Mouse (Mus musculus): ENCODE data around the gene Nacc2.

Gene Nacc2

DNA sequence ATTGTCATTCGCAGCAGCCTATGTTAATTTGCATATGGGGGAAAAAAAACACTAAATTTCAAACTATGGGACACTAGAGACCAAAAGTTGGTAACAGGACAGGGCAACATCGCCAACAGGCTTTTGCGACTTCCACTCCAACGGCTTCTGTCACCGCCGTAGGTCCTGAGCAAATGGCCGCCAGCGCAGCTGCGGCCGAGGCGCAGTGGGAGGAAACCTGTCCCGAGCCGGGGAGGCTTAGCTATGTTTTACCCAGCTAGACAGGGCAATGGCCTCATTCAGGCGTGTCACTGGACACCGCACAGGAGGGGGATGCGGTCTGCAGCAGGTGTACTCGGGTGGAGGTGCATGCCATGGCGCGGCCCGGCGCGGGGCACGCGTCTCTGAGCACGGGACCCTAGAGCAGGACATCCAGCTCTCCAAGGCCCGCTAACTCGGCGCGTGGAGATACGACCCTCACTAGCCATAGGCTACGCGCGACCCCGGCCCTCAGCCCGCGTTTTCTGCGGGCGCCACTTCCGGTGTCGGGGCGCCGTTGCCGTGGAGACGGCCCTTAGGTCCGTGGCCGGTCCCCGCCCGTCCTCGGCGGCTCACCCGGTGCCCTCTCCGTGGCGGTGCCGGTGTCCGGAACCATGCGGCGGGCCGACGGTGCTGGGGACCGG, 16.7 kb upstream of the Nacc2 start:
- DNase-seq (ENCODE audit: low read depth, low spot score) = peak; percentile 50

DNA sequence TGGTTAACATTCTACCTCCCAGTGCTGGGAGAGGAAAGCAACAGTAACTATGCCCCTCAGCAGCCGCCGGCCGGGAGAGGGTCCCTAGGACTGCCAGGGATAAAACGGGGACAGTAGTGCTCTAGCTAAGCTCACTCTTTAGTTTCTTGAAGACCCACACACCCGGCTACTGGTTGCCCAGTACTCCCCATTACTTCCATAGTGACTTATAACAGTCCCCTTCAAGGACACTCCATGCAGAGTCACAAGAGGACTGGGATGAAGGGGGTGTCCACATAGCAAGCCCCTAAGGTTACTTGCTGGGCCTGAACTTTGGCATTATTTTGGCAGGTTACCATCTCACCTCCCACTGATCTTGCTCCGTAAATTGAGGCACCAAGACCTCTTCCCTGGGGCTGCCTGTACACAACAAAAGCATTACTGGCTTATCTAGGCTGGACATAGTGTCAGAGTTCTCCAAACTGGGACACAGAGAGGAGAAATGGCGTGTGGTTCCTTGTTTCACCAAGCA, 16.1 kb upstream of the Nacc2 start:
- DNase-seq (ENCODE audit: low read depth, low spot score) = no peak

DNA sequence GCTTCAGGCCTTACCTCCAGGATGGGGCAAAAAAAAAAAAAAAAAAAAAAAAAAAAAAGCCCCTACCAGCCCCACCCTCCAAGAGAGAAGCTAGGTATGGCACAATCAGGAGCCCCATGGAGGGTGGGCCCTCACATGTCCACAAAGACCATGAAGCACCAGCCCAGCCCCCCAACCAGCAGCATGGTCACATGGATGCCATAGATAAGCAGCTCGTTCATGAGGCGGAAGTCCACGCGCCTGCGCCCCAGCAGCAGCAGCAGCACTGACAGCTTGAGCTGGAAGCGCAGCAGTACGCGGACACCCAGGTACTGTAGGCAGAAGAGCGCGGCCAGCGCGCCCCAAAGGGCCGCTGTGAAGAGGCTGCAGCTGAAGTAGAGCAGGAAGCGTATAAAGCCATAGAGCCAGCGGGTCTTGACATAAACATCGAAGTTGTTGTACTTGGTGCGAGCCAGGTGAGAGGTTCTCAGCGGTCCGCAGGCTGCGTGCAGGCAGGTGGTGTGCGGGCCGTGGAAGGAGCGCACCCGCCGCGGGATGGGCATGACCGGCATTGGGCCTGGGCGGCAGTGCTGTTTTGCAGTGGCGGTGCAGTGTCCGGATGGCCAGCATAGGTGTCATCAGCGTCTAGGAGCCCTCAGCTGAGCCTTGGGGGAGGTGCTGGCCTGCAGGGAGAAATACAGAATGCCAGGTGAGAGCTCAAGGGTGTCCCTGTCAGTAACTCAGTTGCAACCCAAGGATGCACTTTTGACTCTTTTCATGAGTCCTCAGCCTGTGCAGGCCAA, 15.4 kb upstream of the Nacc2 start:
- no peak for DNase-seq (ENCODE audit: low read depth, low spot score)

DNA sequence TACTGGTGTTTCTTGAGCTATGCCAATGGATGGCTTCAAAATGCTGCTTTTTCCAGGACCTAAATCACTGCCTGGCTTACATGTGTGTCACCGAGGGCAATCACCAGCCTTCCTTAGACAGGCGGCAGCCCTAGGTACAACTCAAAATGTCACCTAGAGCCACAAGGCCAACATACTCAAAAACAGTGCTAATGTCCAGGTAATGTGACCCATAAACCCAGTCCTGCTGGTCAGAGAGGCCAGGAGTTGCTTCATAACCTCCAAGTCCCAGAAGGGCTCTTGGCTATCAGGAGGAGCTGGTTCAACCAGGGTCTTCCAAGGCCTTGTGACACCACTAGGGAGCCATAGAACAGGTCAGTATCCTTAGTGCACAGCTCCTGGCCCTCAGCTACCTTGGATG, 11.6 kb upstream of the Nacc2 start:
- no peak for DNase-seq (ENCODE audit: low read depth, low spot score)

DNA sequence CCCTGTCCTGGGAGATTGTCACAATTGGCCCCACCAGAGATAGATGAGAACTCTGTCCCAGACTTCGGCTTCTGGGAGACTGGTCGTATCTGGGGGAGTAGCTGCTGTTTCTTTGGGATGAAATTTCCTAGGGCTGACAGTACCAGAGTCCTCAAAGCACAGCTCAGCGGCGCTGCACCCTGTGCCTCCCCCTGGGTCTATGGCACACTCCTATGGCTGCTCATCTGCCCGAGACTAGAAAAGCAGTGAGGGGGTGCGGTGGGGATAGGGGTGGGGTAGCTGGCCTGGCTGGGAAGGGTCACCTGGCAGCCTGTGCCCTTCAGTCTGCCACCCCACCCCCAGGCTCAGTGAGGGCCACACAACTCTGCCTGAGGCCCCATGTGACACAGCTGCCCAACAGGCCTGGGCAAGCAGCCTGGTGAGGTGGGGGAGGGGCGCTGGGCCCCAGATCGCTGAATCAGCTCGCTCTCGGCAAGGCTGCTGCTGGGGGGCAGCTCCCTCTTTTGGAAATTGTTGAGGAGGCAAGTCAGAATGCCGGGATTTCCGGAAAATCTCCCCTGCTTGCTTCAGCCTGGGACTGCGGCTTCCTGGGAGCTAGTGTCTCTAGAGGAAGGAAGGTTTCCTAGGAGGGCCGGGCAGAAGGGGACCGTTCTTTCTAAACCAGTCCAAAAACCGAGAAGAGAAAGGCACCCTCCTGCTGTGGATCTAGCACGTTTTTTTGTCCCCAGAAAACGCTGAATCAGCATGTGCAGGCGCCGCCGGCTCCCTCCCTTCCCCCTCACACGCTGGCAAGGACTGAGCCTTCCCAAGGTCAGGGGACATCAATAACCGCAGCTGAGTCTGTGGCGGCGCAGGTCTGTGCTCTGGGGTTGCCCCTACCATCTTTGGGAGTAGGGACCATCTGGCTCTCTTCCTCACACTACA, 9.9 kb upstream of the Nacc2 start:
- DNase-seq (ENCODE audit: low read depth, low spot score) = no peak

DNA sequence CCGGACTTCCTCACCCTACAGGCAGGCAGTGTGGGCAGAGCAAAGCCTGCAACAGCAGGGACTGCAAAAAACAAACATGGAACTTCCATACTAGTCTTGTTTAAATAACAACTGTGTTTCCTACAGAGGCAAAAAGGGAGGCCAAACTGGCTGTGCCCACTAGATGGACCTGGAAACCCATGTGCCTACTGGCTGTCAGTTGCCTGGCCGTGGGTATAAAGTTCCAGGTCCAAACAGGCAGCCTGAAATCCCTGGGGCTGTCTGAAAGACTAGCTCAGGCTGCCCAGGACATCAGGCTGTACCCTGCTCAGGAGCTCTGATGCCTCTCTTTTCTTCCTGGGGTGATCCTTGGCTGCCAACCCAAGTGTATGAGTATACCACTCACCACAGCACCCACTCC, 8.3 kb upstream of the Nacc2 start:
- DNase-seq (ENCODE audit: low read depth, low spot score) = no peak

DNA sequence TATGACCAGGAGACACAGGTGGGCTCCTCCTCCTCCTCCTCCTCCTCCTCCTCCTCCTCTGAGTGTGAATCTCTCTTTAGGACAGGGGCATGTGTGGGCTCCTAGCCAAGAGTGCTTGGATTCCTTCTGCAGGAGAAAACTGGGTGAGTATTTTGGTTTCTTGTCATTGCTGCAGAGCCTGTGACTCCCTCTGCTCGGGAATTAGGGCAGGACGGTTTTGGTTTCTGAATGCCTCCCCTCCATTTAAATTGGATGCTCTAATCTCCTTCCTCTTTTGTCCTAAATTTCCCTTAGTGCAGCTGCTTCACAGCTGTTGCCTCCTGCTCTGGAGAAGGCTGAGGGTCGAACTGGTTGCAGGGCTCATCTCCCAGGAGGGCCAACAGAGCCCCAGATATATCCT, 6.9 kb upstream of the Nacc2 start:
- DNase-seq (ENCODE audit: low read depth, low spot score) = no peak

DNA sequence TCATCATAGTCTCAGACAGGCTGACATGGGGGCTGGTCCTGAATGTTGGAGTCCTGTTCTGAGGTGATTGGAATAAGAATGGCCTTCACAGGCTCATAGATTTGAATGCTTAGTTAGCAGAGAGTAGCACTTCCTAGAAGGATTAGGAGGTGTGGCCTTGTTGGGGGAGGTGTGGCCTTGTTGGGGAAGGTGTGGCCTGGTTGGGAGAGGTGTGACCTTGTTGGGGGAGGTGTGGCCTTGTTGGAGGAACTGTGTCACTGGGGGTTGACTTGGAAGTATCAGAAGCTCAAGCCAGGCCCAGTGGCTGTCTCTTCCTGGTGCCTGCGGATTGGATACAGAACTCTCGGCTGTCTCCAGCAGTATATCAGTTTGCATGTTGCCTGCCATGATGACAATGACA, 6.3 kb upstream of the Nacc2 start:
- no peak for DNase-seq (ENCODE audit: low read depth, low spot score)

DNA sequence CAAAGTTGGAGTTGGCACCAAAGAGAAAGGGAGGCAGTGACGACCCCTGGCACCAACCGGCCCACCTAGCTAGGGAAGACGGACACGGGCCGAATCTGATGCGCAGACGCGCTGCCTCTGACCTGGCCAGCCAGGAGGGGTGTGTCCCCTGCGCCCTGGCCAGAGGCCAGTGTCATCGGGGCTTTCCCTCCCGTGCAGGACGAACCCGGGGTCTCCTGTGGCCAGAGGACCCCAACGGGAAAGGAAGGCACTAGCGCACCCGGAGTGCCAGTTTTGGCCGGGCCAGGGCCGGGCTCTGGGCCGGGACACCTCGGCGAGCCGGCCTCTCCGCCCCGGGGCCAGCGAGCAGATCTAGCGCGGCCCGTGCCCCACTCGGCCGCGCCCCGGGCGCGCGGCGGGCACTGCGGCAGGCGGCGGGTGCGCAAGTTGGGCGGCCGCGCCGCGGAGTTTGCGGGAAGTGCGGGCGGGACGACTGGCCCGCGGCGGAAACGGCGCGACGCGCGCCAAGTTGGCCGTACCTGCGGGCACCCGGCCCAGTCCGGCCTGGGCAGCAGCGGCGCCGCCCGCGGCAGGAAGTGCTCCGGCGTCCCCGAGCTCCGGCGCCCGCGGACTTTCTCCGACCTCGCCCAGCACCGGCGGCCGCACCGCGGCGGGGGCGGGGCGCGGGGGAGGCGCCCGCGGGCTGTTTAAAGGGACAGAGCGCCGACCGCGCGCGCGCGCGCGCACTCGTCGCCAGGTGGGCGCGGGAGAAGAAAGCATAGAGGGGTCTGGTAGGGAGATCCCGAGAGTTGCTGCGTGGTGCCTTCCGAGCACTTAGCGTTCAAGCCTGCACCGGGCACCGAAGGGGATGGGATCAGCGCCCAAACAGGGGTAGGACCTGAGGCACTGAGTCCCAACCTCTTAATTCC, 595 bp downstream of the Nacc2 start:
- no peak for DNase-seq (ENCODE audit: low read depth, low spot score)

DNA sequence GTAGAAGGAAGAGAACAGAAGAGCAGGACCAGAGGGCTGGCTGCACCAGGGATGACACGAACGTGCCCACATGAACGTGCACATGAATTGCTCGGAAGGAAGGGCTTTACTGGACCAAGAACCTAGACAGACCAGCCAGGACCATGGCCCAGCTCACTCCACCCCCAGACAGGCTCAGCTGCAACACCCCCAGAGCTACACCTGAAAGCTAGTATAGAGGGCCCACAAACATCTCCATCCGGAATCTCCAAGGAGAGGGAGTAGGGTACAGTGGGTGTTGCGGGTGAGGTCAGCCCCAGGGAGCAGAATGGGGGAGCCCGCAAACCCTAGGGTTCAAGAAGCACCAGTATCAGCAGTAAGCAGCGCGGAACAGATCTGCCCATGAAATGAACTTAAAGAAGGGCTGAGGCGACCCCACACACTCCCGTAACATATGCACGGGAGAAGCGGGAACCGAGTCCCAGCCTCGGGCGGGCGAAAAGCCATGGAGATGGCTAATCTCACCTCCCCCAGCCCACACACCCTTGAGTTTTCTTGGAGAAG, 1.4 kb downstream of the Nacc2 start:
- no peak for DNase-seq (ENCODE audit: low read depth, low spot score)

DNA sequence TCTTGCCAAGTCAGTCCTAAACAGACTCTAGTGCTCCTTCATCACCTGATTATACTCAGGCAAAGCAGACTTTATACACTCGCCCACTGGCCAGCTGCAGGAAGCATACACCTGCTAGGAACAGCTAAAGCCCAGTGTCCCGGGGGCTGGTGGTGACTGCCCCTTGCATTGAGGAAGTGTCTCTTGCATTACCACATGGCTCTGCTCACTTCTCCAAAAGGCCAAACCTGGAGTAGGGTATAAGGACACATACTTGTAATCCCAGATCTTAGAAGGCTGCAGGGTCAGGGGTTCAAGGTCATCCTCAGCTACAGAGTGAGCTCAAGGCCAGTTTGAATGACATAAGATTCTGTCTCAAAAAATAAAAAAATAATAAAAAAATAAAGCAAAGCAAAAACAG, 3.4 kb downstream of the Nacc2 start:
- no peak for DNase-seq (ENCODE audit: low read depth, low spot score)

DNA sequence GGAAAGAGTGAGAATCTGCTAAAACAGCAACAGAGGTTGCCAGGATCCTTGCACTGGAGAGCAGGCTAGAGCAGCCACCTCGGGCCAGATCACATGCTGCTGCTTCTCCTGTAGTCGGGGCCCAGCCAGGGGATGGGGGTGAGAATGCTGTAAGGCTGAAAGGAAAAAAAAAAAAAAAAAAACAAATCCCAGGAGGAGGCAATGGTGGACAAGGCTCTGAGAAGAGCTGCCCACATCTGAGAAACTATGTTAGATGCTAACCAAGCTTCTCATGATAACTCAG, 3.8 kb downstream of the Nacc2 start:
- no peak for DNase-seq (ENCODE audit: low read depth, low spot score)

DNA sequence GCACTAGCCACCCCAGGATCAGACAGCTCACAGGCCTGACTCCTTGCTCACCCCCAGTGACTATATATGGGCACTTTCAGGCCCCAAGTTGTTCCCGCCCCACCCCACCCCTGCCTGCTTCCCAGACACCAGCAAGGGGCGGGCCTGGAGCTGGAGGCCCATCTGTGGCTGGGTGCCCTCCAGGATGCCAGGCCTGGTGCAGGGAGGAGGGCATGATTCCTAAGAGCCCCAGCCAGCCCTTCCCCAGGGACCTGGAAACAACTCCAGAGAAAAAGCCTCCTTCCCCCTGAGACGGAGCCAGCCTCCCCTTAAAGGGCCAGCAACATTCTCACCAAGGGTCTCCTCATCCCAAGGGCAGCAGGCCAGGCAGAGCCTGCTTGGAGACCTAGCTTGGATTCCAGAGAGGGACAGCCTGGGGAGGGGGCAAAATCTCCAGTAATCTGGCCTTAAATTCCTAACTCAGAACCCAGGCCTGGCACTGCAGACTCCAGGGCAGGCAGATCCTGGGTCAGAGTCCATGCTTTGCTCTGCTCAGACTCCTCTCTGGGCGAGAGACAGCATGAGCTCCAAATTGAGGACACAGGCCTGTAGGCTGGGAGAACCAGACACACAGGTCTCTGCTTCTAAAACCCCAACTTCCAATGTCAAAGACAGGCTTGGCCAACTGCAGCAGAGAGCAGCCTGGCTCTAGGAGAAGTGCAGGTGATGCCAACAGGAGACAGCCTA, 4.3 kb downstream of the Nacc2 start:
- DNase-seq (ENCODE audit: low read depth, low spot score) = no peak

DNA sequence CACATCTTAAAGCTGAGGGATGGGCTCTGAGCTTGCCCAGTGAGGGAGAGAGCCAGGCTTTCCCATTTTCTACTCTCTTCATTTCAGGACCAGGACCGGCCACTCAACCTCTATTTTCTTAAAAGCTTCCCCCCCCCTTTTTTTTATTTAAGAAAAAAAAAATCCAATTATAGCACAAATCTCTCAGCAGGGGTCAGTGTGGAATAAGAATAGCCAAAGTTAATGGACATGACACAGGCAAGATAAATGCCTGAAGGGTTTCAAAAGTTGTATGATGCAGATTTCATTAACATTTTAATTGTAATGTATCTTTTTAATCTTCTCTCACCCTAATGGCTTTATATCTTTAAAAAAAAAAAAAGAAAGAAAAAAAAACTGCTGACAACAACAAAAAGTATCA, 5.4 kb downstream of the Nacc2 start:
- no peak for DNase-seq (ENCODE audit: low read depth, low spot score)

DNA sequence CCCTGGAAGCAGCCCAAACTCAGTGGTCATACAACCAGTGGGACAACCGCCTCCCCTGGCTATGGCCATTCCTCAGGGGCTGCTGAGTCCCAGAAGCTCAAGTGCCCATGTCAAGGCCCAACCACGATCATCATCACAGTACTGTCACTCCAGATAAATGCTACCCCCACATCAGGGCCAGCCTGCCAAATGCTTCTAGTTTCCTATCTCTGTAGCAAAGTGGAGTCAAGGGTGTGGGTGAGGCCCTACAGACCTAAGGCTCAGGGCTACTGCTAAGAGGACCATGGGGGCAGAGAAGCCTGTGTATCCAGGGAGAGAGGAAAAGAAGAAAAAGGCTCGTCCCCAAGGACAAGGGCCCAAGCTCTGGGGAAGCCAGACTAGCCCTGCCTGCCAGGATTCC, 6.5 kb downstream of the Nacc2 start:
- DNase-seq (ENCODE audit: low read depth, low spot score) = no peak

DNA sequence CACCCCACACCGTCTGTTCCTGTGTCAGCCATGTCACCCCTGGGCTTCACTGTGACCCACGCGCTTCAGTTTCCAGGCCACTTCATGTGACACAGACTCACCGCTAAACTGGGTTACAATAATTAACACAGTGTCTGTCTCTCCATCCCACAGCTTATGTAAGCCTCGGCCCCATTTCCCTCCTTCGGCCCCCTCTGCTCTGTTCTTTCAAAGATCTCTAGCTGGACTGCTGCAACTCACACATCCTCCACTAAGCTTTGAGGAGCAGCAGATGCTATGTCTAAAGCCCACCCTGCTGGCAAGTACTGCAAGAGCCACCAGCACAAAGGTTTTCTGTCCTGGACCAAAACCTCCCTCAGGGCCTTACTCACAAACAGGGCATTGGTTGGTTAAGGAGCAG, 7.8 kb downstream of the Nacc2 start:
- no peak for DNase-seq (ENCODE audit: low read depth, low spot score)

DNA sequence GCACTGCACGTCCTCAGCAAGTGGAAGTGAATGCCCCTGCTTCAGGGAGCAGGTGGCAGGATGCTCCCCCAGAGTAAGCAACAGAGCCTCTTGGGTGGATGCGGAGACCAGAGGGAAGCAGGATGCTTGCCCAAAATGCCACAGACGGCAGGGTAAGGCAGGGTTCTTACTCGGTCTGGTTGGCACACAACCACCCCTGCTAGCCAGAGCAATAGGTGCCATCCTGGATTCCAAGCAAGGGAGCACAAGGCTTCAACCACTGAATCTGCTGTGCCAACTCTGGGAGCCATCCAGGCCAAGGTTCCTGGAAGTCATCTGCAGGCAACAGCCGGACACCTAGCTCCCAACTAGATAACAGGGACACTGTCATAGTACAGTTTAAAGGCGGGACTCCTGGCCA, 14.8 kb downstream of the Nacc2 start:
- DNase-seq (ENCODE audit: low read depth, low spot score) = no peak

DNA sequence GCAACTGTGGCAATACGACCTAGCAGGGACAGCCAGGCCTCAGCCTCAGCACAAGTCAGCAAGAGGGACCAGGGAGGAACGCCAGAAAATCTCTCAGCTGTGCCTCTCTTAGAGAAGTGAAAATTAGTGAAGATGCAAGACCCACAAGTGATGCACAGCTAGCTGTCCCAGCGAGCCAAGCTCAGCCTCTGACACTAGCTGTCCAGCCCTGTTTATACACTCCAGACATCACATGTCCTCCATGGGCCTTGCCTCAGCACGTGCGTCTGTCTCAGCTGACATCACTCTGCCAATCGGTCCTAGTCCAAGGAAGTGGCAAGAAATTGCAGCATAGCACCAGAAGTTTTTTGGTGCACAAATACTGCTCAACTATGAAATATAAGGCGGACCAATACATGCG, 16.0 kb downstream of the Nacc2 start:
- no peak for DNase-seq (ENCODE audit: low read depth, low spot score)

DNA sequence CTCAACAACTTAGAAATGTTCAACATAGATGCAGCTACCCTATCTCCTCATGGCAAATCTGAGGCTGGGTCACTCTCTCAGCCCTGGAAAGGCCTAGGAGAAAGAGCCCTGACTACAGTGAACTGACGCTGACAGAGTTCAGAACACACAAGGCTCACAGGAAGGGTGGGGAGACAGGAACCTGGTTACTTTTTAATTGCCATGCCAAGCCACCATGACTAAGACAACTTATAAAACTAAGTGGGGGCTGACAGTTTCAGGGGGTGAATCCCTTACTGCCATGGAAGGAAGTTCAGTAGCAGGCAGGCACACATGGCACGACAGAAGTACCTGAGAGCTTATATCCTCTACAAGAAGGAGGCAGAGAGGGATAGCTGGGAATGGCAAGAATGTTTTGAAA, 16.8 kb downstream of the Nacc2 start:
- no peak for DNase-seq (ENCODE audit: low read depth, low spot score)

DNA sequence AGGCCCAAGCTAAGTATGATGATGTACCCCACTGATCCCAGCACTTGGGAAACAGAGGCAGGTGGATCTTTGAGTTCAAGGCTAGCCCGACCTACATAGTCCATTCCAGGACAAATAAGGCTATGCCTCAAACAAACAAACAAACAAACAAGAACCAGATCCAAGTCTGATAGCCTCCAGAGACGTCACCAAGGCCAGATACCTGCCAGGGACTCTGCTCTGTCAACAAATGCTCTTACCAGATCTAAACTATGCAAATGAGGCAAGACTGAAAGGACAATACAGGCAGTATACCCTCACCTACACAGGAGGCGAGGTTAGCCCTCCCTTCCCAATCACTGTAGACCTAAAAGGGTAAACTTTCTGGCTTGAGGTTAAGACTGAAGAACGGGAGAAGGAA, 22.7 kb downstream of the Nacc2 start:
- DNase-seq (ENCODE audit: low read depth, low spot score) = no peak

DNA sequence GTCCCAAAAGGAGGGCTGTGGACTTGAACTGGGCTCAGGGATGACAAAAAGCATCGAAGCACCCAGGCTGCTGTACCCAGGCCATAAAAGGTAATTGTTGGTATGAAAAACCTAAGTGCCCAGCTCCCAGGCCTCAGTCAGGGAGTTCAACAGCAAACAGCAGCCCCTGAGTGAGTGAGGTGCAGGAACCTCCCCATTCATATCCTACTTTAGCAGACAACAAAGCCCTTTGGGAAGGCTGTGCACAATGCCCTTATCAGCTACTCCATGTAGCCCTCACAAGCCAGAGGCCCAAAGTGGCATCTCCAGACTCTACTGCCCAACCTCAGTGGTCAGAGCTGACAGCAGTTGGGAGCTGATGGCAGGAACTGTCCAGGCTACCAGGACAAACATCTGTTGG, 23.2 kb downstream of the Nacc2 start:
- no peak for DNase-seq (ENCODE audit: low read depth, low spot score)

Measured in retina, adult 2 months (tissue).